Mouse (Mus musculus) cortical plate, adult 2 months (tissue): Measurements from ENCODE around the gene Klrb1a. TPM values are rescaled to one million over a fixed set of nuclear protein-coding genes. Genes with fewer than 3 reads are reported as not detected.
A peak's percentile ranks its signal among the peaks of the same experiment; 100 is the strongest.

Experiments
- H3K27ac ChIP-seq: fragments of 200-500 bp; 2 replicates; pipeline ENCODE4 v1.5.1; 2012; ENCODE audit warnings: low read length, control low read depth, inconsistent platforms; ENCODE audit not compliant: insufficient read depth
- H3K4me1 ChIP-seq: fragments of 200-500 bp; 2 replicates; pipeline ENCODE4 v1.6.1; 2011; ENCODE audit warnings: low read length; ENCODE audit not compliant: control insufficient read depth, insufficient read depth
- H3K4me3 ChIP-seq: fragments of 200-500 bp; 2 replicates; pipeline ENCODE4 v1.5.1; 2011; ENCODE audit warnings: mild to moderate bottlenecking, low read length, control low read depth; ENCODE audit not compliant: insufficient read depth
- CTCF ChIP-seq: fragments of 200-500 bp; IDR thresholded peaks from 2 replicates; pipeline ENCODE4 v1.5.1; 2011; ENCODE audit warnings: mild to moderate bottlenecking, control low read depth, low read length; ENCODE audit not compliant: insufficient read depth; ENCODE audit errors: extremely low read depth
- POLR2A ChIP-seq: fragments of 200-500 bp; IDR thresholded peaks from 2 replicates; pipeline ENCODE4 v1.6.1; 2011; ENCODE audit warnings: mild to moderate bottlenecking, low read length, control low read depth; ENCODE audit not compliant: insufficient read depth; ENCODE audit errors: extremely low read depth
- polyA plus RNA-seq: library from polyadenylated mRNA; depleted of rRNA; stranded (reverse); fragments of >200 nt; gene quantifications from 2 replicates; pipeline ENCODE4 v1.2.3, GENCODE M21; 2012

Gene Klrb1a
- polyA plus RNA-seq, 1 experiment, result not detected

DNA sequence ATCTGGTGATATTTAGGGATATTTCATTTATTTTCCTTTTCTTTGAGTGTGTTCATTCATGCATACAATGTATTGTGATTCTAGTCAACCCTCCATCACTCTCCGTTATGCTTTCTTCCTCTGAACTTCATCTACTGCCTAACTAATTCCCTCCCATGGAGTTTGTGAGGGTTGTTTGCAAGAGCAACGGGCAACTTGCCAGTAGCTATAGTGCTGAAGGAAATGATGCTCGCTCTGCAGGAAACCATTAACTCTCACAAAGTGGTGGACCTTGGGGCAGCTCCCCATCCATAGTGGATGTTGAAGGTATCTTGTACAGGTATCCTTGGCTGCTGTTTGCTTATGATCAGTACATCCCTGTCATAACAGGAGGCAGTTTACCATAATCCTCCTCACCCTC lies 21.3 kb downstream of the Klrb1a start:
- TF ChIP-seq CTCF (no peak), POLR2A (no peak)
- no peak overlapping the region; the same call in 1 of the 2 replicates for H3K4me3 ChIP-seq

DNA sequence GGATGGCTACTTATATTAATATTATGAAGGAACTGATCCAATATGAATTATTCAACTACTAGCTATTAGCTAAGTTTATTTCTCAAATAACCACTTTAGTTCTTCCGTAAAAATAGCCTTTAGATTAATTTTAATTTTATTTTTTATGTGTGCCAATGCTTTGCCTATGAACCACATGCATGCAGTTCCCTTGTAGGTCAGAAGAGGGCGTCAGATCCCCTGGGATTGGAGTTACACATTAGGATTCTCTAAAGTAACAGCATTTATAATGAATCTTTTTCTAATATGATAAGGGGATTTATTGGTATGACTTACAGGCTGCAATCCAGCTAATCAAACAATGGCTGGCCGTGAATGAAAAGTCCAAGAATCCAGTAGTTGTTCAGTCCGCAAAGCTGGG lies 23.8 kb downstream of the Klrb1a start:
- TF ChIP-seq POLR2A (no peak), CTCF (0 out of 2 replicates have a peak, but pooled peaks have one; percentile 21)
- no peak overlapping the region for H3K27ac ChIP-seq
- H3K4me1 ChIP-seq, result no peaks in the 10 kb centered on the region
- no peak overlapping the region for H3K4me3 ChIP-seq

More for the DNA sequence above, 21.3 kb downstream of the Klrb1a start:
- H3K4me1 ChIP-seq, result no peaks in the 10 kb centered on the region
- no peak overlapping the region for H3K27ac ChIP-seq

DNA sequence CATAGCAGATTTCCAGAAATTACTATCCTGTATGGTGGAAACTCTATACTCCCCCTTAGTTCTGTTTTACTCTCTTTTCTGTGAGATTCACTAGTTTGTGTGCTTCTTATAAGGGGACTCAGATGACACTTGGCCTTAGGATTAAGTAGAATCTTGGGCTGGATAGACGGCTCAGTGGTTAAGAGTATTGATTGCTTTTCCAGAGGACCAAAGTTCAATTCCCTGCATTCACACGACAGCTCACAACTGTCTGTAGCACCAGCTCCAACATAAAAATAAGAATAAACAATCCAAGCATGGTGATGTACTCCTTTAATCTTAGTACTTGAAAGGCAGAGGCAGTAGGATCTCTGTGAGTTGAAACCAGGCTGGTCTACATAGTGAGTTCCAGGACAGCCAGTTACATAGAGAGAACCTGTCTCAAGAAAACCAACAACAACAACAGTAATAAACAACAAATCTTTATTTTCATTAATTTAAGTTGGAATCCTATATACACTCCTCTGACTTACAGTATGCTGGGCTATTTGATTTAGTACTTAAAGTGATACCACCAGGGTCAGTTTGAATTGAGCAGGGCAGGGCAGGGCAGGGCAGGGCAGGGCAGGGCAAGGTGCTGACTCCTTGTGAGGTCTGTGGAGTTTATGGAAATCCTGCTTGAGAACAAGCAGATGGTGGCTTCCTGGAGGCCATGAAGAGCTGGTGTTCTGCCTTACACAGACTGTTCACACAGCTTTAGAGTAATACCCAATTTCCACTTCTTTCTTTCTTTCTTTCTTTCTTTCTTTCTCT lies 24.9 kb downstream of the Klrb1a start:
- H3K4me1 ChIP-seq, result no peaks in the 10 kb centered on the region
- H3K27ac ChIP-seq, result no peak overlapping the region; the same call in 1 of the 2 replicates
- TF ChIP-seq CTCF, result no peak
- no peak for TF ChIP-seq POLR2A
- H3K4me3 ChIP-seq, result no peak overlapping the region

DNA sequence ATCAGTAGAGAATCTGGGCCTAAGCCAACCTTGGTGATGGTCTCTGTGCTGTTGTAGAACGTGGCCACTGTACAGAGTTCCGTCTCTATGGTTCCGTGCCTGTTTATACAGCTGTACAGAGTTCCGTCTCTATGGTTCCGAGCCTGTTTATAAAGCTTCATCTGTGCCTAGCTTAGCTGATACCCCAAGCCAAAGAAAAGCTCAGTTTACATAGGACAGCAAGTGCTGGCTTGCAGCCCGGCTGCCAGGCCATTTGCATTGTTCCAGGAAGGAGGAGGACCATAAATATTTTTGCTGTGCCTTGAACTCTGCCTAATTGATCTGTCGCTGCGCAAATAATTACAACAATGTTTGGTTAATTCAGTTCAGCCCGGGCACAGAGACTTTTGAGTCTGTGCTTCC lies 26.2 kb downstream of the Klrb1a start:
- H3K4me1 ChIP-seq, result no peaks in the 10 kb centered on the region
- H3K4me3 ChIP-seq, result peak overlapping the region; percentile 24
- no peak overlapping the region for H3K27ac ChIP-seq
- TF ChIP-seq CTCF, result no peak
- no peak for TF ChIP-seq POLR2A

DNA sequence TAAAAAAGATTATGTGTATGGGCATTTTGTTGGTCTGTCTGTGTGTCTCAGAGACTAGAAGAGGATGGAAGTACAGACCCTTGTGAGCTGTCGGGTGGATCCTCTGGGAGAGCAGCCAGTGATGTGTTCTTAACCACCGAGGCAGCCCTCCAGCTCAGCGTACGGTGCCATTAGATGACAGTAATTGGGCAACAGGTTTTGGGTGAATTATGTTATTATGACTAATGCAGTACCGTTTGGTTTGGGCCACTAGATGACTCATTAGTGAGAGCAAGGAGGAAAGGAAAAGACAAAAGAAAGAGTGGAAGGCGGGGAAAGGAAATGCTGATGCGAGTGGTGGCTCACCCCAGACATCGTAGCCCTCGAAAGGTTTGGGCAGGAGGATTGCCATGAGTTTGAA lies 28.7 kb downstream of the Klrb1a start:
- TF ChIP-seq POLR2A (no peak), CTCF (no peak)
- no peak overlapping the region for H3K4me3 ChIP-seq
- no peaks in the 10 kb centered on the region for H3K4me1 ChIP-seq
- no peak overlapping the region for H3K27ac ChIP-seq

DNA sequence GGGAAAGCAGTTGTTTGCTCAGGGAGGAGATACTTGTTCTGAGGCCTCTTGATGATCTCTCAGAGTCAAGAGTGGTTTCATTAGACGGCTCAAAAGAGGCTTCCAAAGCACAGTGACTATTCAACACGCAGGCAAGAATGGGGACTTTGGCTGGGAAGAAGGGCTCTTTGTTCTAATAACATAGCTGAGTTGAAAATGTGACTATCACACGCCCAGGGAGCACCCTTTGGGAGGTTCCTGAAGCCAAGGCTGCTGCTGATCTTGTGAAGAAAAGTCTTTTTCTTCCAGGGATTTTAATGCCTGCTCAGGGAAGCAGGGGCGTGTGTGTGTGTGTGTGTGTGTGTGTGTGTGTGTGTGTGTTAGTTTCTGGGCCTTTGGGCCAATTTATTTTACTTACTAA lies 33.9 kb downstream of the Klrb1a start:
- H3K27ac ChIP-seq, result no peak overlapping the region; the same call in 1 of the 2 replicates
- TF ChIP-seq POLR2A (no peak), CTCF (no peak)
- H3K4me1 ChIP-seq, result no peaks in the 10 kb centered on the region
- no peak overlapping the region for H3K4me3 ChIP-seq

DNA sequence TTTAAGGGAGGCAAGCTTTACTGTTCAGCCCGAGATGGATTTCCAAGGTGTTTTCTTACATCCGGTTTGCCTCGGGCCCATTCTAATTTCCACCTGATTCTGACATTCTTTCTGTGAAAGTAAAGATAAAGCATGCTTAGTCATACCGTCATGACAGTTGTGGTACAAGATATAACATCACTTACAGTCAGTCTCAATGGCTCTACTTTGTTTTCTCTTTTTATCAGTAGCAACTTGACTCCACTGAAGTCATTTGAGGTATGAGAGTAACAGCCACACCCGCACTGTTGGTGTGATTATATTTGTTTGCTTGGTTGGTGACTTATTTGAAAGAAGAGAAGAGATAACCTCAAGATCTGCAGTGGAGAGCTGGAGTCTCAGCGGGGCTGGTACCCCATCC lies 35.7 kb downstream of the Klrb1a start:
- no peak overlapping the region for H3K27ac ChIP-seq
- TF ChIP-seq POLR2A, result no peak
- TF ChIP-seq CTCF, result no peak
- no peaks in the 10 kb centered on the region for H3K4me1 ChIP-seq
- H3K4me3 ChIP-seq, result no peak overlapping the region

DNA sequence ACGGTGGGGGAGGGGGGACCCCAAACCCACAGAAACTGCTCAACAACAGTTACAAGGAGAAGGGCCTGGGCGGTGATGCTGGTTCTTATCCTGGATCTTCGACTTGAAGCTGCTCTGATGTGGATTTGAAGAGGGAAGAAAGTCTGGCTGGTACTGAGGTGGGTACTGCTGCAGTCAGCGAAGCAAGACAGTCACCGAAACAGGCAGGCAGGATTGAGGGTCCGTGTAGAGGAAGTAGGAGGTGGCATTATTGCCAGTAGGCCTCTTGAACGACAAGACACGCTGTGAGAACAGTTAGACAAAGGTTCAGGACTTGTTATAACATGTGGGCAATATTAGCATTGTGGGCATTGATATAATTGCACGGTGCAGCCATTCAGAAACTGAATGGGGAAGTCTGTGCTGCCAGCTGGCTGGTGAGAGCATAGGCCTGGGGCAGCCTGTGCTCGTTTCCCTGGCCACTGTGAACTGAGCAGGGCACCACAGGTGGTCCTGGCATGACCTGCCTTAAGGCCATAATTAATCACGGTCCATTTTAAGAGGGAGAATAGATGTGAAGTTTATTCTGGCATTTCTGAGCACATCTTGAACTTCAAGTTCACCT lies 37.6 kb downstream of the Klrb1a start:
- no peak overlapping the region for H3K27ac ChIP-seq
- TF ChIP-seq POLR2A (no peak), CTCF (no peak)
- H3K4me3 ChIP-seq, result no peak overlapping the region
- H3K4me1 ChIP-seq, result no peaks in the 10 kb centered on the region

DNA sequence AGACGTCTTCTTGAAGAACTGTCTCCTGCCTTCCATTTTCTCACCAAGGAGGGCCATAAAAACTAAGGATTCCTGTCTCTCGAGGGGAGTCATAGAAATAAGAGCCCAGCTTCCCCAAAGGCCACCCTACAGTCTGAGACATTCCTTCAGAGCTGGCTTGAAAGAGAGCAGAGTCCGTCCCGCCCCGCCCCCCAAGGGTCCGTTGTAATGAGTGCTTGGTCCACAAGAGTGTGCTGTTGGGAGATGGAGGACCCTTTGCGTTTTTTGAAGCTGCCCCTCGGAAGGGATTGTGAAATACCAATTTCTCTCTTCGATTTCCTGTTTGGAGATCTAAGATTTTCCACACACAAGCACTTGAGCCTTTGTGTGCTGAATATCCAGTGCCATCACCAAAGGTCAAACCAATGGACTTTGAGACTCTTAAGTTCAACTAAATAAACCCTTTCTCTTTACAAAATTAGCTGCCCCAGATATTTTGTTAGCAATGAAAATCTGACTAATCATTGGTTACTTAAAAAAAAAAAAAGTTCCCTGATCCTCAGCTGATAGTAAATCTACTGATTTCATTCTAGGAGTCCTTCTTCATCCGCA lies 39.2 kb downstream of the Klrb1a start:
- Histone ChIP-seq H3K27ac (no peak overlapping the region), H3K4me1 (no peaks in the 10 kb centered on the region), H3K4me3 (no peak overlapping the region)
- TF ChIP-seq POLR2A (no peak), CTCF (peak; percentile 17; the same call in 1 of the 2 replicates)
